Mouse (Mus musculus): ENCODE measurements around the gene Nell2. TPM values are rescaled to one million over a fixed set of nuclear protein-coding genes. Genes with fewer than 3 reads are reported as not detected.

Nell2 gene
- polyA plus RNA-seq, 1 experiment from 2014 or later, result 155 TPM

DNA sequence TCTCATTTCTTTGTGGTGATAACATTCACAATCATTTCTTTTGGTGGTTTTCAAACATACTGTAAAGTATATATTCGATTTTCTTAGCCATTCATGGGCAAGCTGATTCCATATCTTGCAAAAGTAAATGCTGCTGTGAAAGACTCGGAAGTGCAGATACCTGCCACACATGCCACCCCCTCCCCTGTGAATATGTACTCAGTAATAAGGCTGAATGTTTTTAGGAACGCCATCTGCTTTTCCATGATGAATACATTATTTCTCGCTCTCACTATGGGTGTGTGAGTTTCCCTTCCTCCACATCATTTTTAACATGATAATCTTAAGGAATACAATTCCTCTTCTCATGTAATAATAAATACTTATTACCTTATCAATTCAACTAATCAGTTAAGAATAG, 90.6 kb downstream of the Nell2 start:
- Histone ChIP-seq H3K9me3 (ENCODE audit: control insufficient read depth, low read length) (no peaks in the 10 kb centered on the region), H3K36me3 (ENCODE audit: control insufficient read depth, insufficient read depth, low read length) (no peaks in the 10 kb centered on the region; the same call in 1 of the 2 replicates), H3K27ac (ENCODE audit: low read depth, low read length) (no peak overlapping the region), H3K4me2 (ENCODE audit: low read depth) (no peak overlapping the region), H3K4me3 (ENCODE audit: low read depth, low read length) (no peak overlapping the region), H3K27me3 (ENCODE audit: control insufficient read depth, insufficient read depth, low read length) (no peaks in the 10 kb centered on the region), H3K9ac (ENCODE audit: low read length) (no peak overlapping the region), H3K4me1 (ENCODE audit: control insufficient read depth, insufficient read depth, low read length) (no peaks in the 10 kb centered on the region)
- WGBS, result 94% methylated on average over 4 of the region's 4 CpGs
- ATAC-seq (ENCODE audit: insufficient read depth, low FRiP score, low TSS enrichment) (no peak), DNase-seq (ENCODE audit: low spot score) (no peak)

DNA sequence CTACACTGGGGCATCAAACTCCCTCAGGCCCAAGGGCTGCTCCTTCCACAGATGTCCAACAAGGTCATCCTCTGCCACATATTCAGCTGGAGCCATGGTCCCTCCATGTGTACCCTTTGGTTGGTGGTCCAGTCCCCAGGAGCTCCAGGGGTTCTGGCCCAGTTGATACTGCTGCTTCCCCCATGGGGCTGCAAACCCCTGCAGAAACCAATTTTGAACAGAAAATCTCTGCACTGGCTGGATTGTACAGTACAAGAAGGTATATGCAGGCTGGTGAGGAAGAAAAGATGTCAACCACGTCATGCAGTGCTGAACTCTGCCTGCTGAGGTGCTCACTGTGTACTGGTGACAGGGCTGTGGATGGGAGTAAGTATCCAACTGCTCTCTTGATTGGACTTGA, 92.1 kb downstream of the Nell2 start:
- H3K4me2 ChIP-seq (ENCODE audit: low read depth), result no peak overlapping the region
- ATAC-seq (ENCODE audit: insufficient read depth, low FRiP score, low TSS enrichment) (no peak), DNase-seq (ENCODE audit: low spot score) (no peak)
- H3K27me3 ChIP-seq (ENCODE audit: control insufficient read depth, insufficient read depth, low read length), result no peaks in the 10 kb centered on the region
- H3K4me1 ChIP-seq (ENCODE audit: control insufficient read depth, insufficient read depth, low read length), result 0 out of 2 replicates have a peak, but pooled peaks cover 3% of the 10 kb centered on the region
- 97% methylated on average over 1 of the region's 1 CpGs for WGBS
- no peak overlapping the region for H3K27ac ChIP-seq (ENCODE audit: low read depth, low read length)
- H3K9ac ChIP-seq (ENCODE audit: low read length), result no peak overlapping the region
- H3K9me3 ChIP-seq (ENCODE audit: control insufficient read depth, low read length), result no peaks in the 10 kb centered on the region
- no peak overlapping the region for H3K4me3 ChIP-seq (ENCODE audit: low read depth, low read length)
- no peaks in the 10 kb centered on the region; the same call in 1 of the 2 replicates for H3K36me3 ChIP-seq (ENCODE audit: control insufficient read depth, insufficient read depth, low read length)

DNA sequence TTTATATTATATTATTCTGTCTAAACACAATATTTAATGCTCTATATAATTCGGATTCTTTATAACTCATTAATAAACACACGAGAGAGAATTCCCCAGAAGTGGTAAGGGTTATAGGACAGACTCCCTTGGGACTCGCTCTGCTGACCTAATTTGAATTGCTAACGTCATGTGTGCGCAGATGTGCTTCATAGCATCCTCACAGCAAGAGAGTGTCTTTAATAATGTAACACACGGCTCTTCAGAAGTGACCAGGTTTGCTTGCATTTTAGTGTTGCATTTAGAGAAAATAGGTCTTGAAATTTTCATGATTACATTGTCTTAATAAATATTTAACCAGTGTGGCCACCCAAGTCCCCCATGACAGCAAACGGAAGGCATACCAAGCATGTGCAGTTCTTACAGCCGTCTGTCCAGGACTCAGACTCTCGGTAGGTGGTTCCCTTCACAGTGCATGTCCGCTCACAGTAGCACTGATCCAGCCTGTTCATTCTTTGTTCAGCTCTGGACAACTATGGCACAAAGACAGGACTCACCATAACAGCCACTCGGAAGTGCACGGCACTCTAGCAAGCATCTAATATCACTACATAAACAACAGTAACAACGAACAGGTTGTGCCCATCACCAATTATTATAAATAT, 97.1 kb downstream of the Nell2 start:
- H3K9ac ChIP-seq (ENCODE audit: low read length), result no peak overlapping the region
- 55% methylated on average over 13 of the region's 13 CpGs for WGBS
- H3K4me1 ChIP-seq (ENCODE audit: control insufficient read depth, insufficient read depth, low read length), result peaks cover 8% of the 10 kb centered on the region; the same call in 1 of the 2 replicates
- H3K4me3 ChIP-seq (ENCODE audit: low read depth, low read length), result no peak overlapping the region
- no peaks in the 10 kb centered on the region for H3K36me3 ChIP-seq (ENCODE audit: control insufficient read depth, insufficient read depth, low read length)
- H3K27ac ChIP-seq (ENCODE audit: low read depth, low read length), result peak overlapping the region; percentile 61; the same call in 1 of the 2 replicates
- ATAC-seq (ENCODE audit: insufficient read depth, low FRiP score, low TSS enrichment) (peak; percentile 54; the same call in 1 of the 2 replicates), DNase-seq (ENCODE audit: low spot score) (peak; percentile 29)
- H3K9me3 ChIP-seq (ENCODE audit: control insufficient read depth, low read length), result no peaks in the 10 kb centered on the region
- no peak overlapping the region for H3K4me2 ChIP-seq (ENCODE audit: low read depth)
- no peaks in the 10 kb centered on the region for H3K27me3 ChIP-seq (ENCODE audit: control insufficient read depth, insufficient read depth, low read length)

DNA sequence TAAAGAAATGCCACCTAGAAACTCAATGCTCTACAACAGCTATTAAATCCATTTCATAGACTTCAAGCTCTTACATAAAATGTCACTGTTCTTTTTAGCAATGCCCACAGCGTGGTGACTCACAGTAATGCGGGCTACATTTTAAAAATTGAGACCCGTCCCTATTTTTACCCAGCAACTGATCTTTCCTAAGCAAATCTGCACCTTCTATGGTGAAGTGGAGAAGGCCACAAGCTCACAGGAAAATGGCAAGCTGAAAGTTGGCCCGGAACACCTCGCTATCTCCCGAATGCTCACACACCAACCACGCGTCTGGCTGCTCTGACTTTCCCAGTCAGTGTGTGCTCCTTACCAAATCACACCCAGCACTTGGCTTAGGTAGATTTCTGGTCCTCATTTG, 98.4 kb downstream of the Nell2 start:
- Histone ChIP-seq H3K4me2 (ENCODE audit: low read depth) (no peak overlapping the region), H3K9ac (ENCODE audit: low read length) (no peak overlapping the region), H3K27ac (ENCODE audit: low read depth, low read length) (no peak overlapping the region), H3K36me3 (ENCODE audit: control insufficient read depth, insufficient read depth, low read length) (no peaks in the 10 kb centered on the region), H3K4me3 (ENCODE audit: low read depth, low read length) (no peak overlapping the region), H3K4me1 (ENCODE audit: control insufficient read depth, insufficient read depth, low read length) (peaks cover 8% of the 10 kb centered on the region; the same call in 1 of the 2 replicates), H3K9me3 (ENCODE audit: control insufficient read depth, low read length) (no peaks in the 10 kb centered on the region), H3K27me3 (ENCODE audit: control insufficient read depth, insufficient read depth, low read length) (no peaks in the 10 kb centered on the region)
- ATAC-seq (ENCODE audit: insufficient read depth, low FRiP score, low TSS enrichment) (no peak), DNase-seq (ENCODE audit: low spot score) (no peak)
- 94% methylated on average over 8 of the region's 8 CpGs for WGBS

DNA sequence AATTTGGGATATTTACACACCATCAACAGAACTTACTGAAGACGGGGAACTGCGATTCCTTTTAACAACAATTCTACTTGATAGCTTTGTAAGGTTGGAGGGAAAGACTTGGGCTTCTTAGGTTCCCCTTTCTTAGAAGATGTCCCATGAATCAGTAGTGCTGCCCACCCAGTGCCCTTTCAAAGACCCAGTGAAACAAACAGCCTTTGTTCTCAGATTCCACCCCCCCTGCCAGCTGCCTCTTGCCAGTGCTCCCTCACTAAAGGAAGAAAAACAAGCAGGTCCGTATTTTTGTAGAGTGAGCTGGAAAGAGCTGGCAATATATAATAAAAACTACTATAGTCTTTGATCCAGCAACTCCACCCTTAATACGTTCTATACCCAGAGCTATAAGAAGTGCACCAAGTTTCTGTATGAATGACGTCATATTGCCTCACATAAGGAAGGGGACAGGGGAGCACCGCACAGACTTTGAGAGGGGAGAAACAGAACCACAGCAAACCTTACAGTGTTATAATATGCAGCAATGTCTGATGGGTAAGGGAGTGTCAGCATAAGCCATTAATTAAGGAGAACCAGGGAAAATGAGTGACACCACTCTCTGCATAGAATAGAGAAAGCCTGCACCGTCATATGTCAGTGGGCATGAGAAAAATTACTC, 100.2 kb downstream of the Nell2 start:
- DNase-seq (ENCODE audit: low spot score) (peak; percentile 52), ATAC-seq (ENCODE audit: insufficient read depth, low FRiP score, low TSS enrichment) (peak; percentile 67)
- peak overlapping the region; percentile 51; the same call in 1 of the 2 replicates for H3K27ac ChIP-seq (ENCODE audit: low read depth, low read length)
- H3K9ac ChIP-seq (ENCODE audit: low read length), result no peak overlapping the region
- no peak overlapping the region for H3K4me2 ChIP-seq (ENCODE audit: low read depth)
- no peaks in the 10 kb centered on the region for H3K36me3 ChIP-seq (ENCODE audit: control insufficient read depth, insufficient read depth, low read length)
- H3K4me1 ChIP-seq (ENCODE audit: control insufficient read depth, insufficient read depth, low read length), result peaks cover 8% of the 10 kb centered on the region; the same call in 1 of the 2 replicates
- 36% methylated on average over 7 of the region's 7 CpGs for whole genome bisulfite sequencing
- H3K4me3 ChIP-seq (ENCODE audit: low read depth, low read length), result no peak overlapping the region
- H3K9me3 ChIP-seq (ENCODE audit: control insufficient read depth, low read length), result no peaks in the 10 kb centered on the region
- H3K27me3 ChIP-seq (ENCODE audit: control insufficient read depth, insufficient read depth, low read length), result no peaks in the 10 kb centered on the region

DNA sequence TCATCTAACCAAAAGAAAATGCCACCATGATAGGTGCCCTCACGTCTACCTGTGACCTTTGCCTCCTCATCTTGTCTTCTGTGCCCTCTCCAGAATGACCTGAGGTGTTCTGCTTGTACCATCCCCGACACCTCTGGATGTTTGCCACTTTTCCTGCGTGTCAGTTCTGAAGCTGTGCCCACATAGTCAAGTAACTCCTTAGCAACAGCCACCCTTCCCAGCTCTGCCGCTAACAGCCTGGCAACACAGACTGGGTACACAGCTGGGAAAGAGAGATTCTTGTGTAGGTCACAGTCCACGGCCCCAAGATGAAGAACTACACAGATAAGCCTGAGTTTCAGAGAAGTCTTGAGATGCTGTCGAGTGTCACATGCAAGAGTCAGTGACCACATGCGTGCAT, 103.3 kb downstream of the Nell2 start:
- H3K4me3 ChIP-seq (ENCODE audit: low read depth, low read length), result no peak overlapping the region
- H3K4me1 ChIP-seq (ENCODE audit: control insufficient read depth, insufficient read depth, low read length), result peaks cover 5% of the 10 kb centered on the region; the same call in 1 of the 2 replicates
- no peak for ATAC-seq (ENCODE audit: insufficient read depth, low FRiP score, low TSS enrichment)
- 90% methylated on average over 7 of the region's 7 CpGs for WGBS
- no peak for DNase-seq (ENCODE audit: low spot score)
- no peak overlapping the region for H3K27ac ChIP-seq (ENCODE audit: low read depth, low read length)
- H3K27me3 ChIP-seq (ENCODE audit: control insufficient read depth, insufficient read depth, low read length), result no peaks in the 10 kb centered on the region
- H3K36me3 ChIP-seq (ENCODE audit: control insufficient read depth, insufficient read depth, low read length), result no peaks in the 10 kb centered on the region
- no peaks in the 10 kb centered on the region for H3K9me3 ChIP-seq (ENCODE audit: control insufficient read depth, low read length)
- no peak overlapping the region for H3K9ac ChIP-seq (ENCODE audit: low read length)
- H3K4me2 ChIP-seq (ENCODE audit: low read depth), result no peak overlapping the region

DNA sequence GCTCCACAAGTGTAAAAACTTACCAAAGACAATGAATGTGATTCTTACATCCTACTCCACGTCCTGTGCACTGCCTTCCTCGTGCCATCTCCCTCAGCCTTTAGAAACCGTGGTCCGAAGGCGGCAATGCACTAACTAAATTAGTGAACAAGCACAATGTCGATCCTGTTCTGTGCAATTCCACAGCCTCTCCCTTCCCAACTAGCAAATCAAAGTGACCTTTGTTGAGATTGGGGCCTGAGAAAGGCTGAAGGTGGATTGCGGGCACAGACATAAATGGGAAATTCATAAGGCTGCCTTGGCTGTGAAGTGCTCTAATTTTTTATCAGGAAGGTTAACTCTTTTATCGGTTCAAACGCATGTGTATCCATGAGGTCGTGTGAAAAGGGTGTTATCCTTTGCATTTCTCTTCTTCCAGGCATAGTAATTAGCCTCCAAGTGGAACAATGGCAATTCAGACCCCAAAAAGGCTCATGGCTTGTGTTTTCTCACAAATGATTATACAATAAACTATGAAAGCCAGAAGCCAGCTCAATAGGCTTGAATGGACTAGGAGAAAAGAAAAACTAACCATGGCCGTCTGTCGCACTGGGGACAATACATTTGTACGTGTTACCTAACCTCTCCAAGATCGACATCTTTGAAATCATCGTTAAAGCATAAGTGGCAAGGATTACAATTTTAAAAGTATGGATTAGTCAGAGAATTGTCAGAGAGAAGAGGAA, 106.0 kb downstream of the Nell2 start:
- Histone ChIP-seq H3K27ac (ENCODE audit: low read depth, low read length) (no peak overlapping the region), H3K9me3 (ENCODE audit: control insufficient read depth, low read length) (no peaks in the 10 kb centered on the region), H3K4me1 (ENCODE audit: control insufficient read depth, insufficient read depth, low read length) (no peaks in the 10 kb centered on the region), H3K27me3 (ENCODE audit: control insufficient read depth, insufficient read depth, low read length) (no peaks in the 10 kb centered on the region), H3K4me3 (ENCODE audit: low read depth, low read length) (no peak overlapping the region), H3K36me3 (ENCODE audit: control insufficient read depth, insufficient read depth, low read length) (no peaks in the 10 kb centered on the region), H3K9ac (ENCODE audit: low read length) (no peak overlapping the region), H3K4me2 (ENCODE audit: low read depth) (no peak overlapping the region)
- ATAC-seq (ENCODE audit: insufficient read depth, low FRiP score, low TSS enrichment) (peak; percentile 33; the same call in 1 of the 2 replicates), DNase-seq (ENCODE audit: low spot score) (no peak)
- 57% methylated on average over 15 of the region's 15 CpGs for WGBS

DNA sequence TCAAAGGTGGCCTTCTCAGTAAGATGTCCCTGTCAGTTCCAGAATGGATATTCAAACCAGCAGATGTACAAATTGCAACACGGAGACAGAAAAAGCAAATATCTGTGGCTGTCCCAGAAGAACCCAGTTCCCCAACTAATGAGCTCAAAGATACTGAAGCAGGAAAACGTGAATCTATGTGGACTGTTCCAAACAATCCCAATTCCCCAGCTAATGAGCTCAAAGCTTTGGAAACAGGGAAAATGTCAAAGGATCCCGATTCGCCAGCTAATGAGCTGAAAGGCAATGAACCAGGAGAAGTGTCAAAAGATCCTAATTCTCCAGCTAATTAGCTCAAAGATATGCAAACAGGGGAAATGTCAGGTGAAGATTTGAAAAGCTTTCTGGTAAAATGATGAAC, 109.7 kb downstream of the Nell2 start:
- Histone ChIP-seq H3K27ac (ENCODE audit: low read depth, low read length) (no peak overlapping the region), H3K4me1 (ENCODE audit: control insufficient read depth, insufficient read depth, low read length) (no peaks in the 10 kb centered on the region), H3K4me2 (ENCODE audit: low read depth) (no peak overlapping the region), H3K36me3 (ENCODE audit: control insufficient read depth, insufficient read depth, low read length) (no peaks in the 10 kb centered on the region), H3K9me3 (ENCODE audit: control insufficient read depth, low read length) (no peaks in the 10 kb centered on the region), H3K9ac (ENCODE audit: low read length) (no peak overlapping the region), H3K27me3 (ENCODE audit: control insufficient read depth, insufficient read depth, low read length) (no peaks in the 10 kb centered on the region), H3K4me3 (ENCODE audit: low read depth, low read length) (no peak overlapping the region)
- ATAC-seq (ENCODE audit: insufficient read depth, low FRiP score, low TSS enrichment) (no peak), DNase-seq (ENCODE audit: low spot score) (no peak)
- WGBS, result 85% methylated on average over 4 of the region's 4 CpGs

Data from neural tube, embryonic 11.5 days (tissue).